Mouse (Mus musculus) c-Kit-negative CD71-positive TER-119-positive erythroid progenitor cells, embryonic 14.5 days (primary cell): Measurements from ENCODE around the gene Xpo4.

Source experiments
- DNase-seq: peaks from one replicate; pipeline ENCODE4 v3.0.0-alpha.2; 2013; ENCODE audit warnings: low read depth, low spot score

Xpo4 gene

GRCm38 (mm10) chr14:57682751-57683150 is 17.5 kb upstream of the Xpo4 start:
- DNase-seq, result no peak

DNA sequence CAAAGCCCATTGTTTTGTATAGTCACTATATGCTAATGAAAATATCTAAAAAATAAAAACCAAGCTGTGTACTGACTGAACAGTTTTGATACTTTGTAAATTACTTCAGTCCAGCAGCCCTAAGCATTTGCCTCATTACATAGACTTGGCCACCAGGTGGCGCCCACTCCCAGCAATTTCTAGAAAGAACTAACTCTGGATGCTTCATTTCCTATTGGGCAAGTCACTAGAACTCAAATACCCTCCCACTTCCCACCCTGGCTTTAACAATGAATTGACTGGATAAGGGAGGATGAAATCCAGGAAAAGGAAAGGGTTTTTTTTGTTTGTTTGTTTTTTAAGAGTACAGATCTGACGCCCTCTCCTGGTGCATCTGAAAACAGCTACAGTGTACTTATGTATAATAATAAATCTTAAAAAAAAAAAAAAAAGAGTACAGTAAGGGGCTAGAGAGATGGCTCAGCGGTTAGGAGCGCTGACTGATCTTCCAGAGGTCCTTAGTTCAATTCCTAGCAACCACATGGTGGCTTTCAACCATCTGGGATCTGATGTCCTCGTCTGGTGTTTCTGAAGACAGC is 14.8 kb upstream of the Xpo4 start:
- DNase-seq, result peak; percentile 71

DNA sequence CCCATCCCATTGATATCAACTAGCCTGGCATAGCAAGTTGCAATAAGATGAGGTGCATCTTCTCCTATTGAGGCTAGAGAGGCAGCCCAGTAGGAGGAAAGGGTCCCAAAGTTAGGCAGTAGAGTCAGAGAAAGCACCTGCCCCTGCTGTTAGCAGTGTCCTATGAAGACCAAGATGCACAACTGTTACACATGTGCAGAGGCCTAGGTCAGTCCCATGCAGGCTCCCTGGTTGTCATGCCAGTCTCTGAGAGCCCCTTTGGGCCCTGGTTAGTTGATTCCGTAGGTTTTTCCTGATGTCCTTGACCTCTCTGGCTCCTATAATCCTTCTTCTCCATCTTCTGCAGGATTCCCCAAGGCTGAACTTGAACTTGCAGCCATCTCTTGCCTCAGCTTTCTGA is 14.3 kb upstream of the Xpo4 start:
- DNase-seq, result no peak

- no peak for DNase-seq
Observed at GRCm38 (mm10) chr14:57675481-57675880, 10.3 kb upstream of the Xpo4 start.

- peak; percentile 25 for DNase-seq
Observed at GRCm38 (mm10) chr14:57665628-57665950, 359 bp upstream of the Xpo4 start.

DNA sequence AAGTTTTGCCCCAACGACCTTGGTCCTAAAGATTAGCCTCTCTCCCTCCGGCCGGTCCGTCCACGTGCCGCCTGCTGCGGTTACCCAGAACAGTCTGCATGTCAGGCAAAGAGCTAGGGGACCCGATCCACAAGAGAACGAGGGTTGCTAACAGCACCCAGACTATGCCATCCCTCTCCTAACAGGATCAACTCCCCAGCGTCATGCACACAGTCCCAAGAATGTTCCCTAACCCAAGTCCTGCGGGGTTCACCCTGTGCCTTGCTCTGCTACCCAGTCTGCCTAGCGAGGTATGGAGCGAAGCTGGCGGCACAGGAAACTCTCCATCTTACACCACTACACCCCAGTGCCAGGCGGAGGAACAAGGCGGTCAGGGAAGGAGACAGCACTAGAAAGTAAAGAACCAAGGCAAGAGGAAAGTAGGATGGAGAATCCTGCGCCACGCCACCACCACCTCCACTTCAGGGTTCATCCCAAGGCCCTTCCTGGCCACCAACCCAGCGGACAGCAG is 864 bp downstream of the Xpo4 start:
- DNase-seq, result peak; percentile 47

DNA sequence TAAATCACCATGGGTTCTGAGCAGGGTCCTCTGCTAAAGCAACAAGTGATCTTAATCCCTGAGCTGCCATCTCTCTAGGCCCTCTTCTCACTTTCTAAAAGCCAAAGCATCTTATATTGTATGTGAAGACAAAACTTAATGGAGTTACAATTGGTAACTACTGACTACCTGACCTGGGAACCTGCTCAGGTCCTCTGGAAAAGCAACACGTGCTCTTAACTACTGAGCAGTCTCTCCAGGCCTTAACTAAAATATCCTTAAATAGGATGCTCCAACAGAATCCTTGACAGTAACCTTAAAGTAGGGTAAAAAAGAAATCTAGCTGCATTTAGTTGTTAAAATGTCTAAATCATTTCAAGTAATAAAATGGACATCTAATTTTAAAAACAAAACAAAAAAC is 1.6 kb downstream of the Xpo4 start:
- no peak for DNase-seq

GRCm38 (mm10) chr14:57658301-57658700 is 6.9 kb downstream of the Xpo4 start:
- DNase-seq, result no peak

DNA sequence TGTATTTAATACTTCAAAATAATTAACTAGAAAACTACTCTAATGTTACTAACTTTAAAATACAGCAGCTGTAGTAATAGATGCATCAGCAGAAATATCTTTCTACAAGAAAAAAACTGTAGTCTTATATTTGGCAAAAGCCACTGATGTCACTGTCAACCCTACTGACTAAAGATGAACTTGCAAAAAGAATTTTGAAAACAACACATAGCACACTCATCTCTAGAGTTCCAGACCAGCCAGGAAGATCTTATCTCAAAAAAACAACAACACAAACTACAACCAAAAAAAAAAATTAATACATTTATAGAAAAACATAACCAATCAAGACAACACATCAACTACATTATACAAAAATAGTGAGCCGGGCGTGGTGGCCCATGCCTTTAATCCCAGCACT is 7.7 kb downstream of the Xpo4 start:
- DNase-seq, result no peak

GRCm38 (mm10) chr14:57656519-57656918 is 8.7 kb downstream of the Xpo4 start:
- peak; percentile 29 for DNase-seq

DNA sequence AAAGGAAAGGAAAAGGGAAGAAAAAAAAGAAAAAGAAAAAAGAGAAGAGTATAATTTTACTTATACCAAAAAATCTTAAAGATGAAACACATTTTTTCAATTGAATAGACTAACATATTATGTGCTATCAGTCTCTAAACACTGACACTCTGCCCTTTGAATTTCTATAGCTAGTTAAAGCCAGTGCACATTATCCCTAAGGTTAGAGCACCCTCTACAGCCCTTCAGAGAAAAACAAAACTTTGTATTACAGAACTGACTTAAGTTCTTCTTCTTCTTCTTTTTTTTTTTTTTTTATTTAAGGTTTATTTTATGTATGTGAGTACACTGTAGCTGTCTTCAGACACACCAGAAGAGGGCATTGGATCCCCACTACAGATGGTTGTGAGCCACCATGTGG is 15.7 kb downstream of the Xpo4 start:
- DNase-seq, result no peak

GRCm38 (mm10) chr14:57646155-57646554 is 19.1 kb downstream of the Xpo4 start:
- no peak for DNase-seq

GRCm38 (mm10) chr14:57639153-57639552 is 26.1 kb downstream of the Xpo4 start:
- no peak for DNase-seq

GRCm38 (mm10) chr14:57634141-57634540 is 31.1 kb downstream of the Xpo4 start:
- no peak for DNase-seq

DNA sequence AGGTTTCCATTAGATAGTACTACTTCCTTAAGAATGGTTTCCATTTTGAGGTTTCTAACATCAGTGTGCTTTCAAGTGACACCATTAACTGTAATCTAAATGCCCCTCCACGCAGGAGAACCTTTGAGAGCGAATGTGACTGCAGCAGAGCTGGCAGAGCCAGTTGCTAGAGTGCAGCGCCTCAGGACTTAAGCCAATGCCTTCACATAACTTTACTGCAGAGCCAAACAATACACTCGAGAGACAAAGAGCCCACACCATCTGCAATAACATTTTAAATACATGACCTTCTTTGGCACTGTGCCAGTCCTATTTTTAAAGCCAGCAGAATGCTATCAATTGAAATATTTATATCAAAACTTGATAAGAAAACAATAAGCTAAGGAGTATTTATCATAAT is 35.6 kb downstream of the Xpo4 start:
- no peak for DNase-seq

DNA sequence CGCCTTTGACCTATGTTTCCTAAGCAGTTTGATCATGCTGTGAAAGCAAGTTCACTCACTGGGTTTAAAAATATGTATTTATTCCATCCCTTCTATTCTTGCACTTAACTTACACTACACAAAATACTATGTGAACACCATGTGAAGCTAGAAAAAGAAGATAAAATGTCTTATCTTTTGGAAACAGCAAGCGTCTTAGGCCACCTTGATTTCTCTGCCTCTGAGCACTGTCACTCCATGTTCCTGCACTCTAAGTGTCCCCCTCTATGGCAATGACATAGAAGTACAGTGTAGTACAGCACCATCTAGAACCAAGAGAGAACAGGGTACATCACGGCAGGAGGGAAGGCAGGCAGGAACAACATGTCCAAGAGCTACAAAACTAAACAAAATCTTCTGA is 42.3 kb downstream of the Xpo4 start:
- DNase-seq, result no peak

DNA sequence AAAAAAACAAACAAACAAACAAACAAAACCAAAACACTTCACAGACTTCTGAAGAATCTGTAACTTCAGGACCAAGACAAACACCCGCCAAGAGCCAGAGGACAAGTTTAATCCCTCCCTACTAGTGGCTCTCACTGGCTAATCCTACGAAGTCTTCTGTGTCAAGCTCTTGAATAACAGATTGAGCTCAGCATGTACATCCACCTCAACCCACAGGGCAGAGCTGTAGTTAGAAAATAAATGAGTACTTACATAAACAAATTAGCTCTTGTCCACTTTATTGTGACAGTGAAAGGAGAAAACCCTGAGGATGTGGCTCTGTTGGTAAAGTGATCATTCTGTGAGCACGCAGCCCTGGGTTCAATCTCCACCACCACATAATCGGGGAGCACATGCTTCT is 43.5 kb downstream of the Xpo4 start:
- no peak for DNase-seq

DNA sequence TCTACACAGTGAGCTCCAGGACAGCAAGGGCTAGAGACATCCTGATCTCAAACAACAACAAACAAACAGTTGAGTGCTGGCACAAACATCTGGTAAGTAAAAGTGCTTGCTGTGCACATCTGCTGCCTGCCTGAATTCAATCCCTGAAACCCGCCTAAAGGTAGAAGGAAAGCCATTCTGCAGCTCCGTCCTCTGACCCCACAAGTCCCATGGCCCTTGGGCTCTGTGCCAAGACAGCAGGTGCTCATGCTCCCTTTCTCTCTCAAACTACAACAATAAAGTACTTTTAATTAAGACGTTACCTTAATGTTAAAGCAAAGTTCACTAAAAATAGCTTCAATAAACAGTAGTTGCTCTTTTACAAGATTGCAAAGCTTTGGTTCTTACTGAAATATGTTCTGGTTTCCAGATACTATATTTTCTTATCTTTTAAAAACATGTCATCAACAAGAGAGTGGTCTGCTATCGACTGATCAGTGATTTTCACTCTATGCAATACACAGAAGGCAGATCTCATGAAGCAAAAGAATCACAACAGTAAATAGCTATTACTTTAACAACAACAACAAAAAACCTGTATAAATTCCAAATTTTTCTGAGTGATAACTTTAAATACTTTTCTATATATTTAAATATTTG is 44.5 kb downstream of the Xpo4 start:
- no peak for DNase-seq

DNA sequence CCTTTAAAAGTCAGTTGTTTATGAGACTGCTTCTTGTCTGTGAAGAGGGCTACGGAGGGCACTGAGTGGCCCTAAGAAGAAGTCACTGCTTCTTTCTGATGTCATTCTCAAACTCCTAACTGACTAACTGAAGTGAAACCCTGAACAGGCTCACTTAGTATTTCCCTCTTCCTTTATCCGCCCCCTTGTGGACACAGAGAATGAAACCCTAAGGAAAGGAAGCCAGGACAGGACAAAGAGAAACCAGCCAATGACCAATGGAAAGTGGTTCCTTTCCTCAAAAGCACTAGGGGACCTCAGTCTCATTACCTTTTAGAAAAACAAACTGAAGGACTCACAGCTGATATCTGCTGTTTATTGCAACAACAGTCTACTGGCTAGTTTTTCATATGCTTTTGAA is 45.7 kb downstream of the Xpo4 start:
- no peak for DNase-seq

DNA sequence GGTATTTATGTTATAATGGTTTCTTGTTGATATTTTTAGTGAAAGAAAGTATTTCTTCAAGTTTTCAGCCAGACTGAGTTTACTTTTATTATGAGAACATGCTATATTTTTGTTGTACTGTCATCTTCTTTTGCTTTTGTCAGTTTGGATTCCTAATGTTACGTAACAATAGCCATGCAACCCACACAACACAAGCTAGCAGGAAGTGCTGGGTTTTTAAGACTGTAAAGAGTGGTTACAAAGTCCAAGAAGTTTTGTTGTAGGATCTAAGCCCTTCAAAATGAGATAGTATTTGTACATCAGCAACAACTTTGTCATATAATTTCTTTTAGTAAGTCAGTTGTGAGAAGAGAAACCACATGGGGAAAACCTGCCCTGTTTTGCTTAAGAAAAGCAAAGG is 47.6 kb downstream of the Xpo4 start:
- no peak for DNase-seq

- no peak for DNase-seq
Observed at GRCm38 (mm10) chr14:57616339-57616965, 48.8 kb downstream of the Xpo4 start.

DNA sequence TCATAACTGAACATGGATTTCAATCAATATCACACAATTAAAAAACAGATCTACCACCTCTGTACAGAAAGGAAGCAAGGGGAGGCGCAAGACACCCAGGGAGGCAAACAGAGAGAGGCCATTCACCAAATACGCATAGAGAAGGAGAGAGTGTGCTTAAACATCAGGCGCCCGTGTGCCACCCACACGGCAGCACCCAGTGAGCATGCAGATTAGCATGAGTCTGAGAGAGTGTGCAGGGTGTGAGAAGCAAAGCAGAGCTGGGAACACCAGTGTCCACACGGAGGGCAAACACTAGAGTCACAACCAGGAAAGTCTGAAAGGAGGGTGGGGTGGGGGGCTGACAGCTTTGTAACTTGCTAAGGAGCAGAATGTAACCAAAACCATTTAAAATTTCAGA is 49.4 kb downstream of the Xpo4 start:
- DNase-seq, result no peak

DNA sequence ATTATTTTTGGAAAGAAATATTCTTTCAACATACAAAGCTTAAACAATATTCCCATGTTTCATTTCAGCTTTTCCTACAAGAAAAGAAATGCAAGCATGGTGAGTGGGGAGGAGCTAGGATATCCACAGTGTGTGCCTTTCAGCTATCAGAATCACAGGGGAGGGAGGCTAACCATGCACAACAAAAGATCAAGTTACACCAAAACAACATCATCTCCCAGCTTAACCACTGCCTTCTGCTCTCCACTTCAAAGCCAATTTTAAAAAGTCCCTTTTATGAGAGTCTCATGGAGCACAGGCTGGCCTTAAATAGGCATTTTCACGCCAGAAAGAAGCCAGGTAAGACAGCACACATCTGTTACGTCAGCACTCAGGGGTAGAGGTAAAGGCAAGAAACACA is 54.2 kb downstream of the Xpo4 start:
- DNase-seq, result no peak
